Mouse (Mus musculus) adrenal gland, postnatal 36 days (tissue): ENCODE data around the gene Ubash3b. TPM values are rescaled to one million over a fixed set of nuclear protein-coding genes. Genes with fewer than 3 reads are reported as not detected.

ENCODE experiments used
- DNase-seq, 2 experiments: peaks; one replicate each; pipeline ENCODE4 v3.0.0; 2021; ENCODE audit warnings: mixed read lengths in 1 of 2
- total RNA-seq, 2 experiments: library from RNA; stranded (reverse); gene quantifications; 2 replicates each; pipeline ENCODE4 v1.2.3; 2021

Ubash3b gene
- total RNA-seq, 2 experiments from 2014 or later = 1.8 to 2.3 TPM

GRCm38 (mm10) chr9:41053478-41053877 lies 108.0 kb downstream of the Ubash3b start:
- no peak for DNase-seq

GRCm38 (mm10) chr9:41051080-41051932 lies 110.2 kb downstream of the Ubash3b start:
- no peak for DNase-seq

- no peak for DNase-seq
These were observed 111.0 kb downstream of the Ubash3b start for GRCm38 (mm10) chr9:41050331-41051079.

GRCm38 (mm10) chr9:41049282-41049681 lies 112.2 kb downstream of the Ubash3b start:
- DNase-seq = no peak

DNA sequence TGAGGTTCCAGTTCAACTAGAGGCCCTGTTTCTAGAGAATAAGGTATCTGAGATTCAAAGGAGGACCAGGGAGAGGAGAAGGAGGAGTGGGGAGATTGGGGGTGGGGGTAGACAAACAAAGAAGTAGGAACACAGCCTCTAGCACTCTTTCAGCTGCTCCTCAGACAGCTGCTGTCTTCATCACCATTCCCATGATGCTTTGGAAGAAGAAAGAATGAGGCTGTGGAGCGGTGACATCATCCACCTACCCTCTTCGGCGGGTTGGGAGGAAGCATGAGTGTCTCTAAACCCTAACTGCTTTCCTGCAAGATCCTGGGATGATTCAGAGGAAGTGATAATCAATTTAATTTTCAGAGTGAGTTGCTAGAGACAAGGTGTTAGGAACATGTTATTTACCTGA lies 112.7 kb downstream of the Ubash3b start:
- no peak for DNase-seq

DNA sequence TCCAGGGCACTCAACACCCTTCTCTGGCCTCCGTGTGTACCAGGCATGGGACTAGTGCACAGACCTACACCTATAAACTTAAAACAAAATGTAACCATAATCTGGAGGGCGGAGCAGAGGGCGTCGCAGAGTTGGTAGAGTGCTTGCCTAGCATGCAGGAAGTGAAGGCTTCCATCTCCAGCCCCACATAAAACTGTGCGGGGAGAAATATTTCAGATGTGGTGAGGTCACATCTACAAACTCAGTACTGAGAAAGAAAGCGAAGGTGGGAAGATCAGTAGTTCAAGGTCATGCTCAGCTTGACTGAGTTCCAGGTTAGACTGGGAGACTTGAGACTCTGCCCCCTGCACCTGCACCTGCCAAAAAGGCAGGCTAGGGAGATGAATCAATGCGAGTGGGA lies 113.3 kb downstream of the Ubash3b start:
- no peak for DNase-seq

DNA sequence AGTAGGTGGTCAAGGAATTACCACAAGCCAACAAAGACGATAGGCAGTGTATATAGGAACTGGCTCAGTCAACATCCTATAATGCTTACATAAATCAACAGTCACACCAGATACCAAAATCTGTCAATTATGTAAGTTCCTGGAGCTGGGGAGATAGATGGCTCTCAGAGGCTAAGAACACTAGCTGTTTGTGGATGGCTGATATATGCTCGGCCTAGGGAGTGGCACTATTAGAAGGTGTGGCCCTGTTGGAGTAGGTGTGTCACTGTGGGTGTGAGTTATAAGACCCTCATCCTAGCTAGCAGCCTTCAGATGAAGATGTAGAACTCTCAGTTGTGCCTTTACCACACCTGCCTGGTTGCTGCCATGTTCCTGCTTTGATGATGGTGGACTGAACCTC lies 113.8 kb downstream of the Ubash3b start:
- DNase-seq = no peak

DNA sequence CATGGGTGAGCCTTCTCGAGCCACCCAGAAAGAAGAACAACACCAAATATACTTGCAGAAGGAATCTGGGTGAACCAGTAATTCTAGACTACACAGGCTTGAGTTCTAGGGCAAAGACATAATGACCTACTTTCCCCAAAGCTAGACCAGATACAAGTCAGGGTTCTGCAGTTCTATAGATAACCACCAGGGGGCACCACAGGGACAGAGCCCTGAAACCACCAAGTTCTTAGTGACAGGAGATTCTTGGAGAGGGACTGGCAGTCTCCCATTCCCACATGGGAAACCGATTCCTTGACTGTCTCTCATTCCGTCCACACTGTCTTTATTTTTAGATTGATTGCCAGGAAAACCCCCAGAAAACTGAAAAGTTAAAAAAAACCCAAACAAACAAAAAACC lies 116.9 kb downstream of the Ubash3b start:
- peak; percentile 84 to 90 for DNase-seq

GRCm38 (mm10) chr9:41043641-41044040 lies 117.9 kb downstream of the Ubash3b start:
- DNase-seq = no peak

GRCm38 (mm10) chr9:41041404-41041803 lies 120.1 kb downstream of the Ubash3b start:
- no peak for DNase-seq

GRCm38 (mm10) chr9:41038150-41038664 lies 123.3 kb downstream of the Ubash3b start:
- no peak for DNase-seq

GRCm38 (mm10) chr9:41031590-41032489 lies 129.7 kb downstream of the Ubash3b start:
- DNase-seq = no peak

DNA sequence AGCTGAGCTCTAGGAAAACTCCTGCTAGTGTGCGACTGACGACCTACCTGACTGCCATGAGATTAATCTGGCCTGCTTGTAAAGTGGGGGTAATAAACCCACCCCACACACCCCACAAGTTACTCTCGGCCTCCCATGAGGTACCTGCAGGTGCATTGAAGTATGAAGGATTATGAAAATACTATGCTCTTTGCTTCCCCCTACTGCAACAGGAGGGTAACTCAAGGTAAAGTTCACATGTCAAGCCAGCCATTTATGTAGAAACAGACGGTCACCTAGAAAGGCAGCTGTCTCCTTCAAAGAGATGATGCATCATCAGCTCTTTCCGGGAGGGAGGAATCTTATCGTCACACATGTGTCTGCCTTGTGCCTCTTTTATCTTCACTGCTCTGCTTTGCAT lies 131.7 kb downstream of the Ubash3b start:
- DNase-seq = no peak

GRCm38 (mm10) chr9:41028470-41028869 lies 133.0 kb downstream of the Ubash3b start:
- DNase-seq = peak; percentile 31 to 64

GRCm38 (mm10) chr9:41021690-41022089 lies 139.8 kb downstream of the Ubash3b start:
- no peak for DNase-seq

GRCm38 (mm10) chr9:41020486-41020885 lies 141.0 kb downstream of the Ubash3b start:
- DNase-seq = no peak

- no peak for DNase-seq
These were observed 147.0 kb downstream of the Ubash3b start for GRCm38 (mm10) chr9:41014512-41014911.

- no peak for DNase-seq
These were observed 149.0 kb downstream of the Ubash3b start for GRCm38 (mm10) chr9:41012456-41012855.

DNA sequence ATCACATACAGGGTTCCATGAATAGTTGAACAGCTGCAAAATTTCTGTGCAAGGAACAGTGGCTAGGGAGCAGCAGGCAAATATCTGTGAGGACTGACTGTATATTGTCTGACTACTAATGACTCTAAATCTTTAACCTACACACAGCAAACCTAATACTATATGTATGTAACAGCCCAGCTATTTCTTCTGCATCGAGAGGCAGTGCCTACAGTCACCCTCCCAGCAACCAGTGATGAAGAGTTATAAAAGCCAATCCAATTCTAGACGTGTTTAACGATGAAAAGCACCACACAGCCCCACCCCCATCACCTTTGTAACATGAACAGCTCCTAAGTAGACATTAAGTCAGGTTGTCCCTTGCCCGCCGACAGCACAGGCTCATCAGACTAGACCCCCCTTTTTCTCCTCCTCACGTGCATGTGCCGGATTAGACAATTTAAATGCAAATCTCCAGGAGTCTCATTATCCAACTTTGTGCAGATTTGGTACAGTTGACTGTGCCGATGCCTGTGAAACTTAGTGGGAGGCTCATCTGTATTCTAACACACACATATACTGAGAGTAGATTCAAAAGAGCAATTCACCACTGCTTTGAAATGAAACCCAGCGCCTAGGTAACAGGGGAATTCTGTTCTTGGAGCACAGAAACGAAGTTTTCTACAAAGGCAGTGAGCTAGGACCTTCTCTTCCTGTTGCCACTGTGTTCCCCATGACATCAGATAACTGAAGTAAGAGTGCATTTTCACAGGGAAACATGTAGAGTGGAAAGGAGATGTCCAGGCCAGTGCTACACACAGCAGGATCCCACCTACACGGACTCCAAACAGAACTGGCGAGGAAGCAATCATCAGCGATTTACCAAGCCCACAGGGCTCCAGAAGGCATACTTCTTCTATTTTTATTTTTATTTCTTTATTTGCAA lies 149.7 kb downstream of the Ubash3b start:
- no peak for DNase-seq

DNA sequence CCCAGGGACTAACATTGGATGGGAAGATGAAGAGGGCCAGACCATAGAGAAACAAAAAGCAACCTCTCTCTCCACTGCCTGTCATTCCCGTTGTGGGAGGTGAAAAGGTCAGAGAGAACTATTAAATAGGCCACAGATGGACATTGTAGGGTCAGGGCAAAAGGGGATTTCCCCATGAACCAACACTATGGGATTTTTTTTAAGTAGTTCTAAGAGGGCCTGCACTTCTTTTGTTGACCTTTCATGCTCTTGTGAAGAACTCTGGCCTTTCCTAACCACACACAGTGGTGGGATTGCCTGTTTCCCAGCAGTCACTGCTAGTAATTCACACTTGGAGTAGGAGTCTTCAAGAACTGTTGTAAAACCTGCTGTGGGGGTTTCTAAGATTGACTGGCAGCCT lies 153.7 kb downstream of the Ubash3b start:
- no peak for DNase-seq

DNA sequence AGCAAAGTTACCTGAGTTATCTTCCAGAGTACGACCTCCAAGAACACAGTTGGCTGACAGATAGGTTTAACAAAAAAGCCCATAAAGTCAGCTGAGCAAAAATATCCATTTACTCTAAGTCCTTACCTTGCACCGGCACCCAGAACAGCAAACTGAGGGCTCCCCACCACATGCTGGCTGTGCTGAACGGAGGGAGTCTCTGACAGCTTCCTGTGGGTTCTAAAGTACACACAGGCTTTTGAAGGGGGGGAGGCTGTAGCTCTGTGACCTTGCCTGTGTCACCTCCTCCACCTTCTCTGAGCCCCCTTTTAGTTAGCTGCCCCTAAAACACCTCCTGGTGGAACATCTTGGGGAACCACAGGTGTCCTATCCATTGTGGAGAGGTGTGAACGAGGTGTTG lies 157.1 kb downstream of the Ubash3b start, which contains the start of gene Crtam:
TSS of gene Crtam (minus strand) at position 214 of the 400 bp plus-strand sequence.
- DNase-seq = no peak
